Mouse (Mus musculus): ENCODE data around the gene Atrip. TPM values are rescaled to one million over a fixed set of nuclear protein-coding genes. Genes with fewer than 3 reads are reported as not detected.

The Atrip gene
- polyA plus RNA-seq, 1 experiment from 2014 or later: 24.3 TPM

- no peak overlapping the region for H3K4me2 ChIP-seq
- DNase-seq (ENCODE audit: low spot score) (no peak), ATAC-seq (replicated peaks; ENCODE audit: low FRiP score) (peak; percentile 43; the same call in 1 of the 2 replicates)
- no peaks in the 10 kb centered on the region for H3K36me3 ChIP-seq (ENCODE audit: control insufficient read depth, insufficient read depth, low read length)
- no peaks in the 10 kb centered on the region for H3K27me3 ChIP-seq (replicated peaks; ENCODE audit: control insufficient read depth, insufficient read depth, low read length)
- H3K4me3 ChIP-seq (ENCODE audit: low read depth, low read length): no peak overlapping the region
- no peak overlapping the region for H3K27ac ChIP-seq (ENCODE audit: low read depth, low read length)
- 42% methylated on average over 6 of the region's 6 CpGs for WGBS
- H3K9ac ChIP-seq (ENCODE audit: low read depth, low read length): no peak overlapping the region
- no peaks in the 10 kb centered on the region for H3K9me3 ChIP-seq (ENCODE audit: control insufficient read depth, low read length)
- H3K4me1 ChIP-seq (replicated peaks; ENCODE audit: control insufficient read depth, insufficient read depth, low read length): peaks cover 17% of the 10 kb centered on the region
Observed at GRCm38 (mm10) chr9:109040906-109041305, 33.0 kb downstream of the Atrip start.

- WGBS: 83% methylated on average over 8 of the region's 8 CpGs
Observed at GRCm38 (mm10) chr9:109040216-109040615, 33.7 kb downstream of the Atrip start.

GRCm38 (mm10) chr9:109039681-109040080 lies 34.2 kb downstream of the Atrip start:
- no peaks in the 10 kb centered on the region for H3K27me3 ChIP-seq (replicated peaks; ENCODE audit: control insufficient read depth, insufficient read depth, low read length)
- H3K4me3 ChIP-seq (ENCODE audit: low read depth, low read length): no peak overlapping the region
- H3K4me1 ChIP-seq (replicated peaks; ENCODE audit: control insufficient read depth, insufficient read depth, low read length): peaks cover 17% of the 10 kb centered on the region
- 75% methylated on average over 4 of the region's 4 CpGs for WGBS
- no peaks in the 10 kb centered on the region for H3K36me3 ChIP-seq (ENCODE audit: control insufficient read depth, insufficient read depth, low read length)
- H3K27ac ChIP-seq (ENCODE audit: low read depth, low read length): no peak overlapping the region
- no peak for DNase-seq (ENCODE audit: low spot score)
- H3K9ac ChIP-seq (ENCODE audit: low read depth, low read length): no peak overlapping the region
- H3K4me2 ChIP-seq: peak overlapping the region; percentile 93
- no peaks in the 10 kb centered on the region for H3K9me3 ChIP-seq (ENCODE audit: control insufficient read depth, low read length)
- no peak for ATAC-seq (replicated peaks; ENCODE audit: low FRiP score)

More at GRCm38 (mm10) chr9:109040216-109040615, 33.7 kb downstream of the Atrip start:
- Histone ChIP-seq H3K27me3 (replicated peaks; ENCODE audit: control insufficient read depth, insufficient read depth, low read length) (no peaks in the 10 kb centered on the region), H3K36me3 (ENCODE audit: control insufficient read depth, insufficient read depth, low read length) (no peaks in the 10 kb centered on the region), H3K4me3 (ENCODE audit: low read depth, low read length) (no peak overlapping the region), H3K27ac (ENCODE audit: low read depth, low read length) (no peak overlapping the region), H3K4me1 (replicated peaks; ENCODE audit: control insufficient read depth, insufficient read depth, low read length) (peaks cover 17% of the 10 kb centered on the region), H3K9ac (ENCODE audit: low read depth, low read length) (no peak overlapping the region), H3K9me3 (ENCODE audit: control insufficient read depth, low read length) (no peaks in the 10 kb centered on the region), H3K4me2 (no peak overlapping the region)
- ATAC-seq (replicated peaks; ENCODE audit: low FRiP score) (no peak), DNase-seq (ENCODE audit: low spot score) (no peak)

- no peak for DNase-seq (ENCODE audit: low spot score)
Observed at GRCm38 (mm10) chr9:109038901-109039364, 35.0 kb downstream of the Atrip start.

GRCm38 (mm10) chr9:109038086-109038895 lies 35.6 kb downstream of the Atrip start, which contains the start of gene Shisa5:
Gene Shisa5 (plus strand): TSS chr9:109038565.
- H3K4me3 ChIP-seq (ENCODE audit: low read depth, low read length): peak within 1 kb of the TSS; percentile 72
- H3K9me3 ChIP-seq (ENCODE audit: control insufficient read depth, low read length): no peaks in the 10 kb centered on the region
- H3K4me2 ChIP-seq: peak within 1 kb of the TSS; percentile 93
- ATAC-seq (replicated peaks; ENCODE audit: low FRiP score): peak; percentile 88
- no peaks in the 10 kb centered on the region for H3K27me3 ChIP-seq (replicated peaks; ENCODE audit: control insufficient read depth, insufficient read depth, low read length)
- DNase-seq (ENCODE audit: low spot score): peak; percentile 85
- no peaks in the 10 kb centered on the region for H3K36me3 ChIP-seq (ENCODE audit: control insufficient read depth, insufficient read depth, low read length)
- H3K27ac ChIP-seq (ENCODE audit: low read depth, low read length): no peak within 1 kb of the TSS; the same call in 1 of the 2 replicates
- H3K9ac ChIP-seq (ENCODE audit: low read depth, low read length): peak within 1 kb of the TSS; percentile 70
- 1% methylated on average over 36 of the region's 40 CpGs for WGBS
- peaks cover 17% of the 10 kb centered on the region for H3K4me1 ChIP-seq (replicated peaks; ENCODE audit: control insufficient read depth, insufficient read depth, low read length)

More at GRCm38 (mm10) chr9:109038901-109039364, 35.0 kb downstream of the Atrip start:
- peak overlapping the region; percentile 72 for H3K4me3 ChIP-seq (ENCODE audit: low read depth, low read length)
- H3K27ac ChIP-seq (ENCODE audit: low read depth, low read length): no peak overlapping the region
- peak overlapping the region; percentile 70 for H3K9ac ChIP-seq (ENCODE audit: low read depth, low read length)
- H3K4me2 ChIP-seq: peak overlapping the region; percentile 93
- WGBS: 18% methylated on average over 8 of the region's 8 CpGs
- no peaks in the 10 kb centered on the region for H3K36me3 ChIP-seq (ENCODE audit: control insufficient read depth, insufficient read depth, low read length)
- ATAC-seq (replicated peaks; ENCODE audit: low FRiP score): peak; percentile 50
- no peaks in the 10 kb centered on the region for H3K27me3 ChIP-seq (replicated peaks; ENCODE audit: control insufficient read depth, insufficient read depth, low read length)
- no peaks in the 10 kb centered on the region for H3K9me3 ChIP-seq (ENCODE audit: control insufficient read depth, low read length)
- H3K4me1 ChIP-seq (replicated peaks; ENCODE audit: control insufficient read depth, insufficient read depth, low read length): peaks cover 17% of the 10 kb centered on the region

GRCm38 (mm10) chr9:109032435-109032834 lies 41.5 kb downstream of the Atrip start:
- H3K4me3 ChIP-seq (ENCODE audit: low read depth, low read length): no peak overlapping the region
- H3K36me3 ChIP-seq (ENCODE audit: control insufficient read depth, insufficient read depth, low read length): no peaks in the 10 kb centered on the region
- no peaks in the 10 kb centered on the region for H3K9me3 ChIP-seq (ENCODE audit: control insufficient read depth, low read length)
- WGBS: 65% methylated on average over 6 of the region's 6 CpGs
- H3K27ac ChIP-seq (ENCODE audit: low read depth, low read length): no peak overlapping the region
- H3K27me3 ChIP-seq (replicated peaks; ENCODE audit: control insufficient read depth, insufficient read depth, low read length): no peaks in the 10 kb centered on the region
- H3K4me1 ChIP-seq (replicated peaks; ENCODE audit: control insufficient read depth, insufficient read depth, low read length): no peaks in the 10 kb centered on the region; the same call in 1 of the 2 replicates
- no peak overlapping the region for H3K9ac ChIP-seq (ENCODE audit: low read depth, low read length)
- ATAC-seq (replicated peaks; ENCODE audit: low FRiP score): peak; percentile 71; the same call in 1 of the 2 replicates
- no peak for DNase-seq (ENCODE audit: low spot score)
- H3K4me2 ChIP-seq: no peak overlapping the region

- H3K27me3 ChIP-seq (replicated peaks; ENCODE audit: control insufficient read depth, insufficient read depth, low read length): no peaks in the 10 kb centered on the region
- no peak for ATAC-seq (replicated peaks; ENCODE audit: low FRiP score)
- no peak overlapping the region for H3K27ac ChIP-seq (ENCODE audit: low read depth, low read length)
- no peaks in the 10 kb centered on the region for H3K9me3 ChIP-seq (ENCODE audit: control insufficient read depth, low read length)
- WGBS: 82% methylated on average over 8 of the region's 8 CpGs
- H3K4me1 ChIP-seq (replicated peaks; ENCODE audit: control insufficient read depth, insufficient read depth, low read length): no peaks in the 10 kb centered on the region; the same call in 1 of the 2 replicates
- no peak overlapping the region for H3K9ac ChIP-seq (ENCODE audit: low read depth, low read length)
- no peaks in the 10 kb centered on the region for H3K36me3 ChIP-seq (ENCODE audit: control insufficient read depth, insufficient read depth, low read length)
- no peak overlapping the region for H3K4me2 ChIP-seq
- no peak overlapping the region for H3K4me3 ChIP-seq (ENCODE audit: low read depth, low read length)
- no peak for DNase-seq (ENCODE audit: low spot score)
Observed at GRCm38 (mm10) chr9:109031686-109032085, 42.2 kb downstream of the Atrip start.

GRCm38 (mm10) chr9:109031001-109031400 lies 42.9 kb downstream of the Atrip start:
- Histone ChIP-seq H3K4me2 (no peak overlapping the region), H3K36me3 (ENCODE audit: control insufficient read depth, insufficient read depth, low read length) (no peaks in the 10 kb centered on the region), H3K9ac (ENCODE audit: low read depth, low read length) (no peak overlapping the region), H3K27ac (ENCODE audit: low read depth, low read length) (no peak overlapping the region), H3K9me3 (ENCODE audit: control insufficient read depth, low read length) (no peaks in the 10 kb centered on the region), H3K4me3 (ENCODE audit: low read depth, low read length) (no peak overlapping the region), H3K27me3 (replicated peaks; ENCODE audit: control insufficient read depth, insufficient read depth, low read length) (no peaks in the 10 kb centered on the region), H3K4me1 (replicated peaks; ENCODE audit: control insufficient read depth, insufficient read depth, low read length) (no peaks in the 10 kb centered on the region; the same call in 1 of the 2 replicates)
- DNase-seq (ENCODE audit: low spot score): no peak
- no peak for ATAC-seq (replicated peaks; ENCODE audit: low FRiP score)
- WGBS: 84% methylated on average over 7 of the region's 7 CpGs
